Mouse (Mus musculus) c-Kit-positive CD71-negative TER-119-negative erythroid progenitor cells, embryonic 14.5 days (primary cell): ENCODE results near the gene Slc47a1.
"Not testable (repeated sequence)": the region's sequence is repeated elsewhere in the genome, so short reads cannot be mapped to it uniquely, and the experiment has no call there.

ENCODE experiments used
- DNase-seq: peaks from one replicate; pipeline ENCODE4 v3.0.0-alpha.2; 2013; ENCODE audit warnings: low read depth

Gene Slc47a1

DNA sequence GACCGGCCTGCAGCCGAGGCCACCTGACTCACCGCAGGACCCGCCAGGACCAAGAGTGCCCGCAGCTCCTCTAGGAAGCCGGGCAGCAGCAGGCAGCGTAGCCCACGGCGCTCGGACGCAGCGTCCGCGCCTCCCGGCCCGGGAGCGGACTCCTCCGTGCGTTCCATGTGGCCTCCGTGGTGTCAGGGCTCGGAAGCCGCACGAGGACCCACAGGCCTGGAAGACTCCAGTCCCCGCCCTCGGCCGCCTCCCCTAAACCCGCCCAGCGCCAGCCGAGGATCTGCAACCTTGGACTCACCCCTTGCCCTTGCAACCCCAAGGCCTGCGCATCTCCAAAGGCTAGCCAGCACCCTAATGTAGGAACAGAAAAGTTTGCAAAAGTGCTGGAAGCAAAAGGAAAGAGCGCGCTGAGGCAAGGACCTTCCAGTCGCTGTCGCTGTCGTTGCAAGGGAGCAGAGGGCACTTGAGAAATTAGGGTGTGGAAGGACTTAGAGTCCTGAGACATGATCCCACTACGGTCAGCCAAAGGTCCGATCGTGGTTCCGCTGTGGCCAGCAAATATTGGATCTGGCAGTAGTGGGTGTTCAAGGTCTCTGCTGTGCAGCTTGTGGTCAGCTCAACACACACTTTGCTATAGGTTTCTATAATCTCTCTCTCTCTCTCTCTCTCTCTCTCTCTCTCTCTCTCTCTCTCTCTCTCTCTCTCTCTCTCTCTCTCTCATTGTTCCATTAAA, at the start of gene Slc47a1:
Gene Slc47a1 (minus strand): TSS at position 465 of the 733 bp plus-strand sequence.
- no peak for DNase-seq

DNA sequence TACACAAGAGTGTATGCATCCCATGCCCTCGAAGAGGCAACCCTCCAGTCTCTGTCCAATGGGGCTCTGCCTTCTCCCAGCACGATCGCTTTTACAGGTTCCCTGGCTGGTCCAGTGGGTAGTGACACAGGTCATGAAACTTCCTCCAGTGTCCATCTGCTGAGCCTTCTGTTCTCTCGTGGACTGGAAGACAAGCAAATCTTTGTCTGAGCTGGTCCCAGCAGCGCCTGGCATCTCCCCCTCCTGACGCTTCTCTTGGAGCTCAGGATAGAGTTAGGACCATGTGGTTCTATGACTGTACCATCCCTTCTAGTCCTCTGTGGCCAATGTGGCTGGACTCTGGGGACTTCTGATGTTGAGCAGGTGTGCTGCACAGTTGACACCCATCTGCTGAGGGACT, 41.1 kb upstream of the Slc47a1 start:
- no peak for DNase-seq

DNA sequence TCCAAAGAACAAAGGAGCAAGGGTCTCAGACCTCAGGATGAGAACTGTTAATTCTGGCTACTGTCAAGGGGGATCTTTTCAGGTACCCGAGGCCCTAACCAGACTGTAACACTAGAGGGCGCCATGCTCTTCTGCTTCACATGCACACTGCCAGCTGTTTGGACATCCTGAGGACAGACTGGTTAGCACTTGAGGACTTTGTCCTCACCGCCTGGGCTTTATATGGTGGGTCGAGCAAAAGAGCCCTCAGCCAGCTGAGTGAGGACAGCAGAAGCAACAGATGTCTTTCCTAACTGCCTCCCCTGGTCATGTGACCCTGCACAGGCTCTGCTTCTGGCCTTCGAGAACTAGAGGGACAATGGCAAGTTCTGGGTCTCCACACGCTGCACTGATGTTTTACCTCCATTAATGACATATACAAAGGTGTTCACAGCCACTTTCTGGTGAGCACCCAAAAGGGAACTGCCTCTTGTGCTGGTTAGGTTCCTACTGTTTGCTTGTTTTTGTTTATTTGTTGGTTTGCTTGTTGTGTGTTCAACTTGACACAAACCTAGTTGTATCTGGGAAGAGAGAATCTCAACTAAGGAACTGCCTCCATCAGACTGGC, 39.9 kb upstream of the Slc47a1 start:
- peak; percentile 65 for DNase-seq

DNA sequence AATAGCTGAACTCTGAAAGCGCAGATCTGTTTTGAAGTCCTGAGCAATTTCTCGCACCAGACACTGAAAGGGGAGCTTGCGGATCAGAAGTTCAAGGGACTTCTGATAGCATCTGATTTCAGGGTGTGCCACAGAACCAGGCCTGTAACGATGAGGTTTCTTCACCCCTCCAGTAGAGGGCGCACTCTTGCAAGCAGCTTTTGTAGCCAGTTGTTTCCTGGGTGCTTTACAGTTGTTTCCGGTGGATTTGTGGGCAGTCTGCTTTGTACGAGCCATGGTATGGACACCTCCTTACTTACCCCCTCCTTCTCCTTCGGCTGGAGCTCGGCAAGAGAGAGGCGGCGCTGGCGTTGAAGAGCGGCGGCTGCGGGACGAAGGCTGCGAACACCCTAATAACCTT, 38.4 kb upstream of the Slc47a1 start:
- not testable (repeated sequence) for DNase-seq

DNA sequence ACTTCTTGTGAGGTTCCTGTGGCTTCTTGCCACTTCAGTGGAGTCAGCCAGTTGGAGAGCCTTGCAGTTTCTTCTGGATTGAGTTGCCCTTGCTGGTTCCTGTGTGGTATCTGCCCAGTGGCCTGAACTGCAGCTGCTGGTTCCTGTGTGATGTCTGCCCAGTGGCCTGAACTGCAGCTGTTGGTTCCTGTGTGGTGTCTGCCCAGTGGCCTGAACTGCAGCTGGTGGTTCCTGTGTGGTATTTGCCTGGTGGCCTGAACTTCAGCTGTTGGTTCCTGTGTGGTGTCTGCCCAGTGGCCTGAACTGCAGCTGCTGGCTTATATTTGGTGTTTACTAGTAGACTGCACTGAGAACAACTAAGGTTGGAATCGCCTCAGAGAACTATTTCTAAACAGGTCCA, 37.3 kb upstream of the Slc47a1 start:
- no peak for DNase-seq

DNA sequence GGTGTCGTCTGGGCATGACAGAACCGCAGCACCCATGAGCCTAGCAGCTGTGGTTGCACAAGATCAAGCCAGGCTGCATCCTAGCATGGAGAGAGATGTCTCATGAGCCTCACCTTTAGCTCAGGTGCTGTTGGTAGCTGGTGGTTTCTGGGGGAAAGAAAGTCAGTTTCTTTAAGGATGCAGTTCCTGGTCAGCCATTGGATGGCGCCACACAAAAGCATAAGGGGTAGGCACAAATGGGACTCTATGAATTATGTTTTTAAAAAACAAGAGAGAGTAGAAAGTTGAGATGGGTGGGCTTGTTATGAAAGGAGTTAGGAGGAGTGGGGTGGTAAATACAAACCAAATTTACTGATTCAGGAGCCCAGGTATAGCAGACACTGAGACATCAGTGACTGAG, 36.4 kb upstream of the Slc47a1 start:
- no peak for DNase-seq

DNA sequence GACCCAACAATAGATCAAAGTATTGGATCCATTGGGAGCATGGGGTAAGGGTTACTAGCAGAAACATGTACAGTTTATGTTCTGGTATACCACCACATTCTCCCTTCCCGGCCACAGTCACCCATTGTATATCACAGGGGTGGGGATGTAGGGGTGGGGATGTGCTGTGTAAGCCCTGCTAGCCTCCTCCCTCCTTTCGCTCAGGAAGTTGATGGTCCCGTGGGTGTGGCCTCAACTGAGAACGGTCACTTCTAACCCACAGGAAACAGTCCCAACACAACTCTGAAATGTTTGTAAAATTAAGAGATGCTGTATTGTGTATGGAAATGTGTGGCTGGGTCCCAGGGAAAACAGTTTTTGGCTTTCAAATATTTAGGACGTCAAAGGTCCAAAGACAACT, 35.3 kb upstream of the Slc47a1 start:
- no peak for DNase-seq

DNA sequence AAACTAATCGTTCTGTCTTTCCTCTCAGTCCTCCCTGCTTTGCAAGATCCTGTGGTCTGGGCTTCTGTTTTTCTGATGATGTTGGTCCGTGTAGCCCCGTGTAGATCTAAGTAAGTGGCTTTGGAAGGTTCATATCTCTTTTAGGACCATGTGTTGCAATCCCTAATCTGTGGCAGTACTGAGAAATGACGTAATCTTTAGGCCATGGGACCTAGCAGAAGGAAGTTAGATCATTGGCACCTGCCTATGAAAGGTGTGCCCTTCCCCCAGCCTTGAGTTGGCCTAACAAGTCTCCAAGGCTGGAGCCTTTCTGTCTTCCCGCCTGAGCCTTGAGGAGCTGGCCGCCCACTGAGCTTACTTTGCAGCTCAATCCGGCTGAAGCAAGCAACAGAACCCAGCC, 33.7 kb upstream of the Slc47a1 start:
- DNase-seq = no peak

DNA sequence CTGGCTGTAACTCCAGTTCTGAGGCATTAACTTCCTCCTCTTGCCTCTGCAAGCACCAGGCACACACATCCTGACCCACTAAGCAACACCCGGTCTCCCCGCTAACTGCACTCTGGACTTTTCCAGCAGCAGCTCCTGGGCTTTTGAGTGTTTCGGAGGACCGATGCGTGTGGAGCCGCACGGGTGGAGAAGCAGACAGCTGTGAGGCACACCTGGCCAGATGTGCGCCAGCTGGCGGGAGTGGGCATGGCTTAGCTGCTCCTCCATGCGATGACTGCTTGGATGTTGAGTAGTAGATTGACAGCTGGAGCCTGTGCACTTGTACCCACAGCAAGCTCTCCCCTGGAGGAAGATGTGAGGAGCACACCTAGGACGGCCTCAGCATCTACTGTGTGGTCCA, 33.1 kb upstream of the Slc47a1 start:
- no peak for DNase-seq

DNA sequence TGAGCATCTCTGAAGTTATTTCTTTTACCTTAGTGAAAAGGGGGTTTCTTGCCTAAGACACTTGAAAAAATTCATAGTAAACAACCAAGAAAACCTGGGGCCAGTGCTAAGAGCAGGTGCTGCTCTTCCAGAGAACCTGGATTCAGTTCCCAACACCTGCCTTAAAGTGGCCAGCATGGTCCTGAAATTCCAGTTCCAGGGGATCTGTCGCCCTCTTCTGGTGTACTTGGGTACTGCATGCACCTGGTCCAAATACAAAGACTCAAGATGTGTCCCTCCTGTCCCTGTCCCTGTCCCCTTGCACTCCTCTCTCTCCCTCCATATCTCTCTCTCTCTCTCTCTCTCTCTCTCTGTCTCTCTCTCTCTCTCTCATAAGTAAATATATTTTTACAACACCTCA, 32.0 kb upstream of the Slc47a1 start:
- DNase-seq = no peak

DNA sequence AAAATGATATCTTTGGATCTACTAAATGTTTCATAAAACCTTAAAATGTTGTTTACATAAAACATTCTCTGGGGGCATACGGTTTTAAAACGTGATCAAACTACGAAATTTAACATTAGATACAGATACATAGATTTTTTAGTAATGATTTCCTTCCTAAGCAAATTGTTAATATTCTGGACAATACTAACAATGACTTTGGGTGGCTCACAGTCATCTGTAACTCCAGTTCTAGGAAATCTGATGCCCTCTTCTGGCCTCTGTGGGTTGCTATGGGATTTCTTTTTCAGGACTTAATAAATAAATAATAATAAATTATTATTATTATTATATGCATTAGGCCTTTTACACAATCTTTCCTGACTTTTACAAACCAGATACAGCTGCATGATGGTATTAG, 30.9 kb upstream of the Slc47a1 start:
- DNase-seq = no peak

DNA sequence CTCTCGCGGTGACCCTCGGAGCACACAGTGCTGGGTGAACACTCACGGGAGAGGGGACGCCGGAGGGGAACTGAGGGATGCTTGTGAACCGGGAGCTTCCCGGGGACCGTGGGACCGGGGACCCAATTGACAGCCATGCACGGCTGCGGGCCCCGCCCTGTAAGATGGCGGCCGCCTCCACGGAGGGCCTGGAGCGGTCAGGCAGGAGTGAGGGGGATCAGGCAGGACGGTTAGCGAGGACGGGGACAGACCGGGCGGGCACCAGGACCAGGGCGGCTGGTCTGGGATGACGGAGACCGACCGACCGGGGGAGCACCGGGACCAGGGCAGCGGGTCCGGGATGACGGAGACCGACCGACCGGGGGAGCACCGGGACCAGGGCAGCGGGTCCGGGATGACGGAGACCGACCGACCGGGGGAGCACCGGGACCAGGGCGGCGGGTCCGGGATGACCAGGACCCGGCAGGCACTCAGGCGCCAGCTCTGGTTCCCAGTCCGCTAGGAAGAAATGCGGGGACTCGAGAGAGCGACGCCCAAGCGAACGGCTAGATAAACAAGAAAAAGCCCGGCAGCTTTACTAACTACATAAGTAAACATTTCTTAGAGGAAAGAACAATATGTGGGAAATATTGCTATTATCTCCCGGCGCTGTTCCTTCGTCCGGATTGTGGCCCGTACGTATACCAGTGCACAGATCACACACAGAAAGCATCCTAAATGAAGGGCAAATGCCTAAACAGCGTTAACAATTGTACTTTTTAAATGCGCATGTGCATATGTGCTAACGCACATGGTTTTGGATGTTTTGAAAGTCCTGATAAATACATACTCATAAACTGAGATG, 30.3 kb upstream of the Slc47a1 start:
- DNase-seq = no peak

DNA sequence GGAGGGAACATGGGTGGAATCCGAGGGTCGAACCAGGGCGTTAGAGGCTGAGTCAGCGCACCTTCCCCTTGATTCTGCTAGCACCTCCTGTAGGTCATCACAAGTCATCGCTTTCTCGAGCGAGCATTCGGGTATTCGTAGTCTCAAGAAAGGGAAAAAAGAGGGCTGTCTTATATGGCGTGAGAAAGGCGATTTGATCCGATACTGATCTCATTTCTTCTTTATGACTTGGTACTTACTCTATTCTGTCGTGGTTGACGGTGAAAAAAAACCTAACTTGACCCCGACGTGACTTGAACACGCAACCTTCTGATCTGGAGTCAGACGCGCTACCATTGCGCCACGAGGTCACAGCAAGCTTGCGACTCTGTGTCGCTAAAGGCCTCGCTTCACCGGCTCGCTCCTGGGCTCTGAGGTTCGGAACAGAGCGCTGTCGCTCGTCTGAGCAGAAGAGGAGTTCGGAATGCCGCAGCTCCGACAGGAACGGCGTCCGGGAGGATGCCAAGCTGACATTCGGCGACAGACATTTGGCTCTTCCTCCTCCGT, 29.6 kb upstream of the Slc47a1 start:
- peak; percentile 60 for DNase-seq

DNA sequence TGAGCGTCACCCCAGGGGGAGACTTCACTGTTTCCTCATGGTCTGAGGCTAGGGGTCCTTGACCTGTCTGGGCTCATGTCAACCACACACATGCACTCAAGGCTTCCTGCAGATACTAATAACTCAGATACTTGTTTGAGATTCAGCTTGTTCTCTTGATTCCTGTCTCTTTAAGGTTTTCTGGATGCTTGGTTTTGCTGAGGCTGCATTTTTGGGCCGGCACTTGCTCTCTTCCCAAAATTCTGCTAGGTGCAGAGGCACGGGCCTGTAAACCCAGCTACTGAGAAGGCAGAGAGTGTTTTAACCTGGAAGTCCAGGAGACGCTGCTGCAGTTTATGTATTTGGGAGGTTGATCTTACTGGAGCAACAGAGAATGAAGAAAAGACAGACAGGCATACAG, 23.6 kb upstream of the Slc47a1 start:
- DNase-seq = no peak

DNA sequence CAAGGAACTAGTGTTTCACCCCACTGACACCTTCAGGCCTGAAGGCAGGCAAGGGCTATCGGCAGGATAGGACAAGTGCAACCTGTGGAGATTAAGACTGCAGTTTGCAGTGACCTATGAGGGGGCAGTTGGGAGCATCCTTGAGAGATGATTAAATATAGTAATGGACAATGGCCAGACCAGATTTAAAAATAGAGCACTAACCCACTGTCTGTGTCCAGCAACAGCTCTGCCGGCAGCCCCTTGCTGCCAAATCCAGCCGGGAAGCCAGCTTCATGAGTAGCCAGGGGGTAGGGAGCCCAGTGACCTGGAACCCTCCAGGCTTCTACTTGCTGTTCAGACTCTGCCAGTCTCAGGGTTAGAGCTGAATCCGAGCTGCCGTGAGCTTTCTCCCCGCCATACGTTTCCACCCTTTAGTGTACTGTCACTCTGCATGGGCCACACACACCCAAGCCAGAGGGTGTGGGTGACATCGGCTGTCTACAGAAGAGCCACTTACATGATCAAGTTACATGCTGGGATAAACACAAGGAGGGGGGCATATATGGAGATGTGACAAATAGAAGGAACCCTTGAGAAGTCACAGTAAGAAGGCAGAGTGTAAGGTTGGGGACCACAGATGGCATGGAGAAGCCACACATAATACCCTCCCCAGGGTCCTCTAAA, 22.7 kb upstream of the Slc47a1 start:
- no peak for DNase-seq

DNA sequence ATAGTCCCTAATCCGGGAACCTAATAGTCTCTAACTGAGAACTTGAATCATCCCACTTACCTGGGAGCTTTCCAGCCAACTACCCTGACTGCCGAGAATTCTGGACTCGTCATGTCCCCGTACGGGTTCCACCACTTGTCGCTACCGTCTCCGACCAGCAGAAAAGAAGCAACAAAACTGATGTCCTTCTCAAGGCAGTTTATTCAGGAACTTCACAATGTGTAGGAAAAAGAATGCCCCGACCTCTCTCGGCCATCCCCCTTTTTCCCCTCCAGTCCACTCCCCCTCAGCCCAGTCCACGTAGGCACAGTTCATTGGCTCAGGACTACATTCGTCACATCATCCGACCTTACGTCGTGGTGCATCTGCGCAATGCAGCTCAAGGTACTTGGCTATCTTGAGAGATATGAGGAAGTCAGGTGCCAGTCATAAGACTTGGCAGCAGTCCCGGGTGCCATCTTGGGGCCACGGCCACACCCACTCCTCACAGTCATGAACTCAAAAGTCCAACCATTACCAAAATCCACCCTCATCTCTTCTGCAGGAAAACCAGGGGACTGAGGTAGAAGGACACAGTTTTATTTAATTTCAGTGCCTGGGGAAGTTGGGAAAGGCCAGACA, 19.4 kb upstream of the Slc47a1 start:
- not testable (repeated sequence) for DNase-seq

DNA sequence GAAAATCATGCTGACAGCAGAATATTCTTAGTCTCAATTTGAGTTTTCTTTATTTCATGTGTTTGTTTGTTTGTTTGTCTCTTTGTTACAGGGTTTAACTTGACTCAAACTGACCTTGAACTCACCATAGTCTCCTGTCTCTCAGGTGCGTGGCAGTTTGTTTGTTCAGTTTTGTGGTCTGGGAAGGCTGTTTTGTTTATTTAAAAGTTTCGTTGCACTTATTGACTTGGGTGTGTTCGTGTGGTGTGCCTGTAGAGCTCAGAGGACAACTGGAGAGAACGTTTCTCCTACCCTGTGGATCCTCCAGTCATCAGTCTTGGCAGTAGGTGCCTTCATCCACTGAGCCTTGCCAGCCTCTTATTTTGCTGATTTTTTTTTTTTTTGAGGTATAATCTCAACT, 10.8 kb upstream of the Slc47a1 start:
- no peak for DNase-seq

DNA sequence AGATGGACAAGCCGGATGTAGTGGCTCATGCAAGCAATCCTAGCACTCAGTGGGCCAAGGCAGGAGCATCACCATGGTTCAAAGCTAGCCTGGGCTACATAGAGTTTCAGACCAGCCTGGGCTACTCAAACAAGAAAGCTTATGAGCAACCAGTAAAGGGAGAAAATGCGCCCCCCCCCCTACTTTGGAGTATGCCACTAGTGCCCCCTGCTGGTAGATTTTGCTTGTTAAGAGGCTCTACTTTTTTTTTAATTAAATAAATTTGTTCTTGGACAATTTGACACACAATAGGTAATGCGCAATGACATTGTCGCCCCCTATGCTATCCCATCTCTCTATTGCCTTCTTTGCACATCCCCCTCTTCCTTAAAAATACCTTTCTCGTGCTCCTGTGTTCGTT, 9.9 kb upstream of the Slc47a1 start:
- no peak for DNase-seq

DNA sequence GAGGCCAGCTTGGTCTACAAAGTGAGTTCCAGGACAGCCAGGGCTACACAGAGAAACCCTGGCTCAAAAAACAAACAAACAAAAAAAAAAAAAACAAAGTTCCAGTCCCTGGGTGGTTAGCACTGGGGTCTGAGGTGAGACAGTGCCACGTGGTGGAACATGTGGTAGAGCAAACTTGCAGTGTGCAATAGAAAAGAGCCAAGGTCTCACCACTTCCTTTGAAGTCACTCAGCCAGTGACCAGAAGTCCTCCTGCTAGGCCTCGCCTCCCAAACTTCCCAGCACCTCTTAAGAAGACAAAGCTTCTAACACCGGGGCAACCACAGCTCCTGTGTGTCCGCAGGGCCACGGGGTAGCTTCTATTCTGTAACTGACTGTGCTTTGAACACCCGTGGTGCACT, 9.1 kb upstream of the Slc47a1 start:
- DNase-seq = no peak

DNA sequence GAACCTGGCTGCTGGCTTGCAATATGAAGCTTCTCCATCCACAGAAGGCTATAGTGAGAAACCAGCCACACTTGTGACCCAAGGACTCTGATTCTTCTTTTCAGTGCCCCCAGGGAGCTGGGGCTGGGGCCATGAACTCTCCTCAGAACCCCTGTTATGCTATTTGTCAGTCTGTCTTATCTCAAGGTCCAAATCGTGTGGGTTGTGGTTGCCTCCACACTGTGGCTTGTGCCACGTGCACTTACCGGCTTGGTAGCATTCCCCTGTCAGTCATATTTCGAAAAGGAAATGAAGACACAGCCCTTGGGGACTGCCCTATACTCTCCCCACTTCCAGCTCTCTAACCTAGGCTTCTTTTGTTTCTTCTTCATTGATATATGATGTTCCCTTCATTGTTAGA, 7.6 kb upstream of the Slc47a1 start:
- no peak for DNase-seq

DNA sequence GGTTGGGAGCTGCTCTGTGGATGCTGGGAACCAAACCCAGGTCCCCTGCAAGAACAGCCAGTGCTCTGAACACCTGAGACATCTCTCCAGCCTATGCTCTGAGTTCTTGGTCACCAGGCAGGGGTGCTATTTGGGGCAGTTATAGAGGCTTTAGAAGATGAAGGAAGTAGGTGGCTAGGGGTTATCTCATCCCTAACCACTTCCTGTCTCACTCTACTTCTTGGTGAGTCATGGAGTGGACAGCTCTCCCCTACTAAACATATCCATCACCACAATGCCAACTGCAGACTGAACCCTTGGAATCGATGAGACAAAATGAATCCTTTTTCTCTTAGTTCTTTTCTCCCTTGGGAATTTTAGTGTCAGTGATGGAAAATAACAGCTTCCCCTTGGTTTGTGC, 3.1 kb upstream of the Slc47a1 start:
- no peak for DNase-seq

DNA sequence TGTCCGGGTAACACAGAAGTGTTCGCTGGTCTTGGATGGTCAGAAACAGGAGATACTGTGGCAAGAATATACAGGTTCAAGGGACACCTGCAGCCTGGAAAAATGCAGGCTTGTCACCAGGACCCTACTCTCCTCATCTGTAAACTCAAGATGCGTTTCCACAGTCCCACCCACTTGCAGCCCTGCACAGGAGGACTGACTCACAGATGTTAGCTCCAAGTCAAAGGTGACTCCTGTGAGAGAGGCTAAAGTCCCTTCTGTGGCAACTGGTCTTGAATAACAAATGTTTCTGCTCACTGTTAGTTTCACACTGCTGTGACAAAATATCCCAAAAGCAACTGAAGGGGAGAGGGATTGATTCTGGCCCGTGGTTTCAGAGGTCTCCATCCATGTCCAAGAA, 506 bp upstream of the Slc47a1 start:
- DNase-seq = no peak
